Comparison of ENCODE assay signal across 11 mouse cellular contexts in genomic region chr19:22657251-22657650, GRCm38 (mm10).
DNase-seq lines count a peak whose midpoint lies in the region; ATAC-seq lines count a peak whose summit lies in the region.
"Had no signal": no experiment of that assay in that cellular context is flagged by ENCODE, and none has a peak within 500 bp of the region (broad histone marks: within the 10 kb centered on the region; RNA-seq: fewer than 3 reads in every experiment).

No protein-coding gene starts in this region.

- H3K4me3 ChIP-seq in embryonic facial prominence, embryonic 12.5 days: no peak overlapping the region
- H3K4me3 ChIP-seq in hindbrain, embryonic 11.5 days (ENCODE audit: low read depth, low read length): no peak overlapping the region
- H3K4me3 ChIP-seq in midbrain, embryonic 15.5 days: no peak overlapping the region
- H3K4me3 ChIP-seq: stomach, embryonic 15.5 days had no signal

- H3K4me2 ChIP-seq in embryonic facial prominence, embryonic 12.5 days (replicated peaks): no peak overlapping the region
- H3K4me2 ChIP-seq in hindbrain, embryonic 11.5 days (replicated peaks; ENCODE audit: low read depth, low read length): no peak overlapping the region
- H3K4me2 ChIP-seq in midbrain, embryonic 15.5 days: no peak overlapping the region
- H3K4me2 ChIP-seq: stomach, embryonic 15.5 days had no signal

- H3K9ac ChIP-seq in embryonic facial prominence, embryonic 12.5 days: no peak overlapping the region
- no peak overlapping the region for H3K9ac ChIP-seq in hindbrain, embryonic 11.5 days (ENCODE audit: low read depth, low read length)
- H3K9ac ChIP-seq in midbrain, embryonic 15.5 days: no peak overlapping the region
- H3K9ac ChIP-seq: stomach, embryonic 15.5 days had no signal

- peak overlapping the region; percentile 32 for H3K27ac ChIP-seq in embryonic facial prominence, embryonic 12.5 days
- peak overlapping the region; percentile 47; the same call in 1 of the 2 replicates for H3K27ac ChIP-seq in hindbrain, embryonic 11.5 days (ENCODE audit: low read depth, low read length)
- peak overlapping the region; percentile 60 for H3K27ac ChIP-seq in midbrain, embryonic 15.5 days
- H3K27ac ChIP-seq: stomach, embryonic 15.5 days had no signal

- 24% methylated on average over 4 of the region's 4 CpGs for WGBS in embryonic facial prominence, embryonic 12.5 days
- 28% methylated on average over 4 of the region's 4 CpGs for WGBS in hindbrain, embryonic 11.5 days
- WGBS in midbrain, embryonic 15.5 days: 19% methylated on average over 4 of the region's 4 CpGs

- no peaks in the 10 kb centered on the region for H3K36me3 ChIP-seq in embryonic facial prominence, embryonic 12.5 days
- H3K36me3 ChIP-seq in hindbrain, embryonic 11.5 days (ENCODE audit: control insufficient read depth, insufficient read depth, low read length): no peaks in the 10 kb centered on the region
- no peaks in the 10 kb centered on the region for H3K36me3 ChIP-seq in midbrain, embryonic 15.5 days (replicated peaks)
- H3K36me3 ChIP-seq: stomach, embryonic 15.5 days had no signal

- no peaks in the 10 kb centered on the region for H3K27me3 ChIP-seq in embryonic facial prominence, embryonic 12.5 days
- H3K27me3 ChIP-seq in hindbrain, embryonic 11.5 days (ENCODE audit: control insufficient read depth, insufficient read depth, low read length): no peaks in the 10 kb centered on the region
- no peaks in the 10 kb centered on the region for H3K27me3 ChIP-seq in midbrain, embryonic 15.5 days (replicated peaks)
- H3K27me3 ChIP-seq: stomach, embryonic 15.5 days had no signal

- intact Hi-C loops in left cerebral cortex, postnatal 25 days (cut with DNase I): no loop called here

- no peaks in the 10 kb centered on the region for H3K9me3 ChIP-seq in embryonic facial prominence, embryonic 12.5 days
- H3K9me3 ChIP-seq in hindbrain, embryonic 11.5 days (ENCODE audit: control insufficient read depth, low read length): no peaks in the 10 kb centered on the region
- no peaks in the 10 kb centered on the region for H3K9me3 ChIP-seq in midbrain, embryonic 15.5 days
- H3K9me3 ChIP-seq: stomach, embryonic 15.5 days had no signal

- no peak for DNase-seq in frontal cortex, postnatal 10 days (ENCODE audit: low spot score in 2 of 2)
- peak; percentile 21 for DNase-seq in hindbrain, embryonic 11.5 days (ENCODE audit: low spot score)
- DNase-seq in left cerebral cortex, postnatal 25 days (ENCODE audit: low spot score in 2 of 2): no peak
- DNase-seq in left cerebral cortex, adult 8-10 months (ENCODE audit: low spot score in 2 of 2): no peak
- no peak for DNase-seq in yolk sac, embryonic 10.5 days (ENCODE audit: low spot score)
- DNase-seq: cerebellum, postnatal 14 days; heart, adult 18-20 months had no signal

- 0 out of 2 replicates have a peak, but pooled peaks cover 3% of the 10 kb centered on the region for H3K4me1 ChIP-seq in embryonic facial prominence, embryonic 12.5 days
- peaks cover 7% of the 10 kb centered on the region; the same call in 1 of the 2 replicates for H3K4me1 ChIP-seq in hindbrain, embryonic 11.5 days (replicated peaks; ENCODE audit: control insufficient read depth, insufficient read depth, low read length)
- H3K4me1 ChIP-seq in midbrain, embryonic 15.5 days: peaks cover 10% of the 10 kb centered on the region
- H3K4me1 ChIP-seq: stomach, embryonic 15.5 days had no signal

- peak; percentile 42 for ATAC-seq in frontal cortex, adult (ENCODE audit: low TSS enrichment)
- no peak for ATAC-seq in embryonic facial prominence, embryonic 12.5 days (ENCODE audit: insufficient number of reproducible peaks, insufficient read depth, low FRiP score, low TSS enrichment)
- peak; percentile 61 for ATAC-seq in hindbrain, embryonic 11.5 days (ENCODE audit: low FRiP score)
- ATAC-seq in midbrain, embryonic 15.5 days (replicated peaks): peak; percentile 44; the same call in 1 of the 2 replicates
